Mouse (Mus musculus) olfactory bulb, adult 2 months (tissue): ENCODE measurements around the gene Zfp160. TPM values are rescaled to one million over a fixed set of nuclear protein-coding genes. Genes with fewer than 3 reads are reported as not detected.
"Not testable (repeated sequence)": the region's sequence is repeated elsewhere in the genome, so short reads cannot be mapped to it uniquely, and the experiment has no call there.

Experiments
- H3K27ac ChIP-seq: fragments of 200-500 bp; 2 replicates; pipeline ENCODE4 v1.5.1; 2012; ENCODE audit warnings: low read depth, low read length; ENCODE audit not compliant: insufficient read depth
- H3K4me1 ChIP-seq: fragments of 200-500 bp; 2 replicates; pipeline ENCODE4 v1.6.1; 2012; ENCODE audit warnings: low read length; ENCODE audit not compliant: control insufficient read depth, insufficient read depth
- H3K4me3 ChIP-seq: fragments of 200-500 bp; 2 replicates; pipeline ENCODE4 v1.5.1; 2012; ENCODE audit warnings: mild to moderate bottlenecking, low read depth, low read length, moderate library complexity; ENCODE audit not compliant: insufficient read depth
- CTCF ChIP-seq: fragments of 200-500 bp; IDR thresholded peaks from 2 replicates; pipeline ENCODE4 v1.5.1; 2012; ENCODE audit warnings: low read depth, mild to moderate bottlenecking, low read length, moderate library complexity; ENCODE audit not compliant: insufficient read depth
- POLR2A ChIP-seq: fragments of 200-500 bp; IDR thresholded peaks from 2 replicates; pipeline ENCODE4 v1.6.1; 2012; ENCODE audit warnings: mild to moderate bottlenecking, low read depth, low read length, moderate library complexity; ENCODE audit not compliant: insufficient read depth
- WGBS: fragments of 180-500 bp; shearing (Covaris S2); methylation state at CpG from one replicate; pipeline ENCODE4 v1.1.7; 2018; 5-methylcytosine and 5-hydroxymethylcytosine counted together
- polyA plus RNA-seq: library from polyadenylated mRNA; stranded (reverse); fragments of >200 nt; gene quantifications from 2 replicates; pipeline ENCODE4 v1.2.4, GENCODE M21; 2012; ENCODE audit warnings: low replicate concordance; ENCODE audit not compliant: missing spikeins, insufficient read depth, insufficient read length

The Zfp160 gene
- not detected in 2 replicates for polyA plus RNA-seq

- 5% methylated on average over 36 of the region's 36 CpGs for WGBS
- H3K4me3 ChIP-seq, result peak within 1 kb of the TSS; percentile 77
- no peaks in the 10 kb centered on the region for H3K4me1 ChIP-seq
- TF ChIP-seq CTCF (no peak), POLR2A (0 out of 2 replicates have a peak, but pooled peaks have one; percentile 43)
- peak within 1 kb of the TSS; percentile 70 for H3K27ac ChIP-seq
Observed at GRCm38 (mm10) chr17:21008382-21009331, at the start of gene Zfp160. Gene Zfp160, plus strand, starts transcription at chr17:21008903.

DNA sequence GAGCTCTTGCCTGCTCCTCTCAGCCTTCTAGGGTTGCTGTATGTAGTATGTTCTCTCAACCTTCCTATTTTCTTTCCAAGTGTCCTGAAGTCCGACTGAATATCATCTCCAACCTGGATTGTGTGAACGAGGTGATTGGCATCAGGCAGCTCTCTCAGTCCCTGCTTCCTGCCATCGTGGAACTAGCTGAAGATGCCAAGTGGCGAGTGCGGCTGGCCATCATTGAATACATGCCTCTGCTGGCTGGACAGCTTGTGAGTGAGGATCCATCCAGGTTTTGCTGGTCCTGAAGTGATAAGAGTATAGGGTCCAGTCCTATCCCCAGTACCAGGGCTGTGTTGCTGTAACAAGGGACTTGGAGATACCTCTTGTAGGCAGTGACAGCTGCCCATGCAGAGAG, 48.3 kb upstream of the Zfp160 start:
- Histone ChIP-seq H3K4me3 (no peak overlapping the region), H3K4me1 (no peaks in the 10 kb centered on the region), H3K27ac (no peak overlapping the region)
- no peak for TF ChIP-seq CTCF
- no peak for TF ChIP-seq POLR2A
- 93% methylated on average over 5 of the region's 5 CpGs for WGBS

GRCm38 (mm10) chr17:20965421-20965820, 43.3 kb upstream of the Zfp160 start:
- no peak overlapping the region for H3K4me3 ChIP-seq
- H3K4me1 ChIP-seq, result no peaks in the 10 kb centered on the region
- 89% methylated on average over 4 of the region's 4 CpGs for WGBS
- no peak overlapping the region for H3K27ac ChIP-seq
- TF ChIP-seq CTCF, result no peak
- no peak for TF ChIP-seq POLR2A

DNA sequence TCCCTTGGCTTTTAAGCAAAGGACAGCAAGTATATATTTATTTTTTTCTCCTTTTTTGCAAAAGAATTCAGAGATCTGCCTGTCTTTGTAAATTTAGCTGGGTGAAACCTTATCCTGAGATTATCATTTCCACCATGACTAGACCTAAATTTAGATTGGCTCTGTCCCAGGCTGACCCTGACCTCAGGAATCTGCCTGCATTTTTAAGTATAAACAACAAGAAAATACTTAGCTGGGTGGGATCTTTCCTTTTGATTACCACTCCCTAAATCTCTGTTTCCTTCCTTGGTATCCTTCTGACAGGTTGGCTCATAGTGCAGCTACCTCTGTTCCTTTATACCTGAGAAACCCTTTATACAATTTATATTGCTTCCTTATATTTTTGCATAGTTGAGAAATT, 42.0 kb upstream of the Zfp160 start:
- H3K4me1 ChIP-seq, result no peaks in the 10 kb centered on the region
- TF ChIP-seq CTCF (no peak), POLR2A (no peak)
- no peak overlapping the region for H3K27ac ChIP-seq
- H3K4me3 ChIP-seq, result no peak overlapping the region

DNA sequence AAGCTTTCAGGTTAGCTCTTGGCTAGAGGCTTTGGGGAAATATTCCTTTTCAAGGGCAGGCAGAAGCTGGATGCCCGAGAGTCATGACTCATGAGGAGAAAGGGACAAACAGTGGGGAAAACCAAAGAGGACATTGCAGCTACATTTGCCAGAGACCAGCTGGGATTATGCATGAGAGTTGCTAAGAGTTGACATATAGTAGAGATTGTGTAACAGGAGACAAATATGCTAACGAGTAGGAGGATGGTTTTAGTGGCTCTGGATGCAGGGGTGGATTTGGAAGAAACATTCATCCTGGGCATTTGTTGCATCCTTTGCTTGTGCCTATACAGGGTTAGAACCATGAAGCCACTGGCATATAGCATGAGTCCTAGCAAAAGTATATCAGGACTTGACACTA, 15.0 kb upstream of the Zfp160 start:
- Histone ChIP-seq H3K27ac (no peak overlapping the region), H3K4me1 (no peaks in the 10 kb centered on the region), H3K4me3 (no peak overlapping the region)
- TF ChIP-seq POLR2A (no peak), CTCF (no peak)
- WGBS, result 66% methylated on average over 2 of the region's 2 CpGs

GRCm38 (mm10) chr17:20996364-20996763, 12.3 kb upstream of the Zfp160 start, which contains the start of gene Vmn1r233:
Gene Vmn1r233, minus strand, starts transcription at chr17:20996464.
- Histone ChIP-seq H3K4me3 (no peak within 1 kb of the TSS), H3K27ac (no peak within 1 kb of the TSS), H3K4me1 (no peaks in the 10 kb centered on the region)
- TF ChIP-seq POLR2A, result no peak
- no peak for TF ChIP-seq CTCF

DNA sequence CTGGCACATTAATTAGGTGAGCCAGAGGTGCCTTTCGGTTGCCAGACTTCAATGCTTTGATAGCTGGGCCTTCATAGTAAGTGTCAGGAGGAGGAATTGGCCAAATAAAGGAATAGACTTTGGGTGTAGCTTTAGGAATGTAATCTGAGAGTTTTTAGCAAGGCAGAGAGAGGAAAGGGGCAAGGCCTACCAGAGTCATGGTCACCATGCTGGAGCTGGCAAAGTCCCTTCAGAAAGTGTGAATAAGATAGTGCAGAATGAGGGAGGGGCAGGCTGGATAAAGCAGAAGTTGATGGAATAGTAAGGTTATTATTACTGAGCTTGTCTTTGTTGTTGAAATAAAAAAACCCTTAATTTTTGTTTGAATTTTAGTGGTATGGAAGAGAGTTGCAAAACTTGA, 1.0 kb downstream of the Zfp160 start:
- H3K4me3 ChIP-seq, result 0 out of 2 replicates have a peak overlapping the region, but pooled peaks have one; percentile 77
- H3K27ac ChIP-seq, result no peak overlapping the region
- 2% methylated on average over 1 of the region's 1 CpGs for WGBS

GRCm38 (mm10) chr17:21018410-21019080, 9.8 kb downstream of the Zfp160 start:
- H3K27ac ChIP-seq, result no peak overlapping the region
- no peaks in the 10 kb centered on the region for H3K4me1 ChIP-seq
- WGBS, result 97% methylated on average over 1 of the region's 1 CpGs
- no peak for TF ChIP-seq POLR2A
- no peak for TF ChIP-seq CTCF
- H3K4me3 ChIP-seq, result no peak overlapping the region

More for the DNA sequence above, 1.0 kb downstream of the Zfp160 start:
- H3K4me1 ChIP-seq, result no peaks in the 10 kb centered on the region
- TF ChIP-seq CTCF, result no peak
- TF ChIP-seq POLR2A, result no peak

DNA sequence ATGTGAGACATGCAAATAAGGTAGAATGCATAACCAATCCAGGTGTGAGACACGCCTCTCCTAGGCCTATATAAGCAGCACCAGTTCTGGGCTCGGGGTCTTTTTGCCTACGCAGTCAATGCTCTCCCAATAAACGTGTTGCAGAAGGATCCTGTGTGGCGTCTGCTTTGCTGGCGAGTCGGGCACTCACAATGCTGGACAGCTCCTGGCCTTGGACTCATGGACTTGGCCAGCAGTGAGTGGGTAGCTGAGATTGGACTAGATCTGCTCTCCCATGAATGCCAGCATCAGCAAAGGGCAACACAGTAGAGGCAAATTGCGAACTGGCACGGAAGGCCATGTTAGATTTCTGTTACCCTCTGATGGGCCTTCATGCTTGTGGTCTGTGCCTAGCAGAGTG, 39.3 kb downstream of the Zfp160 start:
- H3K4me3 ChIP-seq, H3K27ac ChIP-seq, H3K4me1 ChIP-seq: not testable (repeated sequence)
- 88% methylated on average over 9 of the region's 9 CpGs for WGBS
